Mouse (Mus musculus): ENCODE results near the gene Slc22a15.

Slc22a15 gene

DNA sequence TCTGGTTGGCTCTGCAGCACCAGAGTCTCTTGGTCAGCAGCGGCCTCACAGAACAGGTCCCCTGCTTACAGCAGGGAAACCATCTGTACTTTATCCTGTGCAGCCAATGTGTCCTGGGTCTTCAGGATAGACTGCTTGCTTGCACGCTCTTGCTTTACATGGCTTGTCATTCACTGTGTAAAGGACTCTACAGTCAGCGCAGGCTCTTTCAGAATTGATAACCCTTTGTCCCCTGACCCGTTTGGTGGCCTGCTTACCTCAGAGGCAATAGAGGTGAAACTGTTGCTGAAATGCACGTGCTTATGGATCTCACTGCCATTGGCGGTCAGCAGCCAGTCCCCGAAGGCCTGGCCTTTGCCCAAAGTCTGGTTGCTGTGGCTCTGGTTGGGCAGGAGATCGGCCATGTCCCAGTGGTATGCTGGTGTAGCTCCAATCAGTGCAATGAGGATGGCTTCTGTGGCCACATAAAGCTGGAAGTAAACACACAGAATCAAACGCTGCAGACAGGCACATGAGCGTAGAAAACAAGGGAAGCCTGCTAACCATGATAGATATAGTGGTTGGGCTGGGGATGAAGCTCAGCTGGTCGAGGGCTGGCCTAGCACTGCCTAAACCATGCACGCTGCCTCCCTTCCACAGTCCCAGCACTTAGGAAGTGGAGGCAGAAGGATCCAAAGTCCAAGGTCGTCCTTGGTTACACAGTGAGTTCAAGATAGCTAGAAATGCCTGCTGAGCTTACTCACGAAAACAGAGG lies 9.0 kb downstream of the Slc22a15 start:
- DNase-seq, result no peak

DNA sequence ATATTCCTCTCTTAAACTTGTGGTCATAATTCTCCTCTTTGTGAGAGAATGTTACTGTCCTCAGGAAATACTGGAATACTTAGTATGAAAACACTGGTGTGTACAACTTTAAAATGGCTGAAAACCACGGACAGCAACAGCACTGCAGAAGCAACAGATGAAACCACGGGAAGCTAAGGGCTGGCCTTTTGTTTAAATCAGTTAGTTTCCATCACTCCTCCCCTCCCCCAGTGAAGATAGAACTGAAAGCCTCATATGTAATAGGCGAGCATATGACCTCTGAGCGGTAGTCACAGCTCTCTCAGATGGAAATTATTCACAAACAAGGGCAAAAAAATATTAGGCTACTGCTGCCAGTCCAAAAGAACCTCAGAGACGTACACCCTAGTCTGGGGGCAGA lies 10.0 kb downstream of the Slc22a15 start:
- DNase-seq, result no peak

DNA sequence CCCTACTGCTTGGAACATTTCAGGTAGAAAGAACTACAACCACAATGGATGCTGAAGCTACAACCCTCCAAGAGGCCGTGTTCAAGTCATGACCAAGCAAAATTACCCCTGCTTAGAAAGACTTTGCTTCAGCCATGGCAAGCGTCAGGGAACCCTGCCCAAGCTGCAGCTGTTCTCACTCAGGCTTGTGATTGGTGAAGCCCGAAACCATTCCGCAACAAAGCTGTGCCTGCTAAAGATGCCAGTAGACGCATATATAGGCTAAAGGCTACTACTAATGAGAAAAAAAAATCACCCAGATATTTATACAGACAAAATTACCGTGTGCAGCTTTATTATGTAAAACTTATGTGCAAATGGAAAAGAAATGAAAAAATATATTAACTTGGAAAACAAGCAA lies 12.2 kb downstream of the Slc22a15 start:
- no peak for DNase-seq

DNA sequence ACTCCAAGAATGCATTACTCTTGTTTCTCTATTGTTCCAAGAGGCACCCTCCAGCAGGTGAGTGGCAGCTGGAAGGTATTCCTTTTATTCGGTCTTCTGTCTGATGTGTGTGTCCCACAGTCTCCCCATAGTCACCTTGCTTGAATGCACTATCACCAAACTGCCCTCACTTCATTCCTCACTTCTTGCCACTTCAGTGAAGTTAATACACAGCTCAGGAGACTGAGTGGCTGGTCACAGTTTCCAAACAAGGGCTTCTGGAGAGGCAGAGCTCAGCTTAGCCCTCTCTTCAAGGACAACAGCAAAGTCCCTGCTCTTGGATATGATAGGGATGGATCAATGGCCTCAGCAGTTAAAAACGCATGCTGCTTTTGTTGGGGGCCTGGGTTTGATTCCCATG lies 17.2 kb downstream of the Slc22a15 start:
- no peak for DNase-seq

DNA sequence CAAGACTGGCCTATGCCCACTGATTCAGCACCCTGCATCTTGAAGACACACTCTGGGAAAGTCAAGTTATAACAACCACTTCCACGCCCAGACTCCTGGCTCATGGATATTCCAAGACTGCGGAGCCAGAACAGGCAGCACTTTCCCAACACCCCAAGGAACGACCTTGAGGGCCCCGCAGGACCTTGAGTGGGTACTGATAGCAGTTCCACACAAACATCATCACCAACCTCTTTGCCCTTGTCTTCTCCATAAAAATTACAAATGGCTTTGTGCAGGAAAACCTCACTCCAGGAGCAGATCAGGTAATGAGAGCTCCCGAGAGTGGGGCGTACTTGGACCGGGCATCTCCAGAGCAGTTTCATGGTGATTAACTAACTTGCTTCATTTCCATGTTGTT lies 19.5 kb downstream of the Slc22a15 start:
- DNase-seq, result no peak

DNA sequence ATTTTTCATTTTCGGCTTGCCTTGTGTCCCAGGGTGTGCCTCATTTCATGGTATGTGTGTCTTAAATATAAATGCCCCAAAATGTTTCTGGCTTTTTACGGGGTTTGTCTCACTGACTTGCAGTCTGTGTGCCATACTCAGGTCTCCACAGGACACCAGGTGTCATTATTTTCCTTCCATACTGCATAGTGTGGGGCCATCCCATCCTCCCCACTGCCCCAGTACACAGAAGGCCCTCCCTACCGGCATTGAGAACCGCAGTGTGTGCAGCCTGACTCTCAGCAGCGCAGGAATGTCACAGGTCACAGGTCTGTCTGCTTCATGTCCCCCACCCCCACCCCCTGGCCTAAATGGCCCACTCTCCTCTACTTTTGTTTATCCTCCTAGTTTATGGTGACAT lies 21.2 kb downstream of the Slc22a15 start:
- no peak for DNase-seq

DNA sequence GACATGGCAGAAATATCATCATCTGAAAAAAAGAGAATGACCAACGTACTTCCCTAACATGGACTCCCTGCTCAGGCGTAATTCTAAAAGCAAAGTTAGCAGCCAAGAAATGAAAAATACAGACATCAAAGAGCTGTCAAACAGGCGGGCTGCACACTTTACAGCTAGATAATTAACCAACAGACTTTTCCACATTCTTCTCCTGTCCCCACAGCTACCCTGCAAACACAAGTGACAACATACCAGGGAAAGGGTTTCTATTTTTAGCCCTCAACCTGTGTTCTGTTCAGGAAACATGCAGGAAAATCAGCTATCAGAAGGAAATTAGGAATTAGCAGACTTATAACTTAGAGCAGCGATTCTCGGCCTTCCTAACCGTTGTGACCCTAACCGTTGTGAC lies 21.9 kb downstream of the Slc22a15 start:
- DNase-seq, result no peak

DNA sequence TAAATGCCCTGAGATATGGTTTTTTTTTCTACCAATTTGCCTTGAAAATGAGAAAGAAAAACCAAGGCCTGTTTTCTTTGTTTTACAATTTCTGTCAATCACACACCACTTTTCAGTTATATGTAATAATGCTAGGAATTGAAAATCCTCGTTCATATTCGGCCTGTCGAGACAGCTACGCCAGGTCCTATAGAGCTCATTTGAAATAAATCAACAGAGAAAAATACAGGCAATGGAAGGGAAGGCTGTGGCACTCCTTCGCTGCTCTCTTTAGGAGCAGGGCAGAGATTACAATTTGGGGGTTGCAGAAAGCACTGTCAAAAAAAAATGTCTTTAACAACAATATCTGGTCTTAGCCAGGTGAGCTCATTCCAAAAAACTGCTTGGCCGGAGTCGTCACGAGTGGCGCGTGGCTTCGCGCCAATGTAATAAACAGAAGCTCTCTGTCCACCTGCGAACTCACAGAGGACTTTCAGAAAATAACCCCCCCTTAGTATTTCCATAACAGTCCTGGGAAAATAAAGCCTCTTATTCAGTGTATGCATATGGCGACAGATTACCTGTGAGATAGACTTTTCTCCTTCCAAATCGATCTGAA lies 26.8 kb downstream of the Slc22a15 start:
- no peak for DNase-seq

DNA sequence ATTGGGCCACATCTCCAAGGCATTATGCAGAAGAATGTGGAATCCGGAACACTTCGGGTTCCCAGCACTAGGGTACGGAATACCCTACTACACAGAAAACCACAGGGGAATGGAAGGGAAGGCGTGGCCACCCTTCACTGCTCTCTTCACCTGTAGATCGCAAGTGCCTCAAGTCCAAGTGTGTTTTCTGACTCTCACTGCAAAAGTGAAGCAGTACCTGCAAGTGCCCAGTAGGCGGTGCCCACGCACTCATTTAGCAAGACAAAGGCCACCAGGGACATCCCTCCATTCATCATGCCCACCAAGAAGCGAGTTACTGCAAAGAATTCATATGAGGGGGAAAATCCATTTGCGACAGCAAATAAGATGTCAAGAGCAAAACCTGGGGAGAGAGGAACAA lies 27.4 kb downstream of the Slc22a15 start:
- peak; percentile 73 for DNase-seq

DNA sequence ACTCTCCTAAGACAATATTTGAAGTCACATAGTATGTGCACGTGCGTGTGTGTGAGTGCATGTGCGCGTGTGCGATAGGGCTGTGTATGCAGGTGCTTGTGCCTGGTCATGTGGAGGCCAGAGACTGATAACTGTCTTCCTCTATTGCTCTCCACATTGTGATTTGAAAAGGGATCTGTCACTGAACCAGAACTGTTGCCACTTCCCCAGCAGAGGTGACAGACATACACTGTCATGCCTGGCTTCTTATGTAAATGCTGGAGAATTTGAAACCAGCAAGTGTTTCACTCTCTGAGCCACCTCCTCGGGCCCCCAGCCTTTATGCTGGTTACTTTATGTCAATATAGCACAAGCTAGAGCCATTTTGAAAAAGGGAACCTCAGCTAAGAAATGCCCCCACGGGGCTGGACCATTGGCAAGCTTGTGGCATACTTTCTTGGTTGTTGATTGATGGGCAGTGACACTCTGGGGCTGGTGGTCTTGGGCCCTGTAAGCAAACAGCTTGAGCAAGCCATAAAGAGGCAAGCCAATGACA lies 28.8 kb downstream of the Slc22a15 start:
- no peak for DNase-seq

DNA sequence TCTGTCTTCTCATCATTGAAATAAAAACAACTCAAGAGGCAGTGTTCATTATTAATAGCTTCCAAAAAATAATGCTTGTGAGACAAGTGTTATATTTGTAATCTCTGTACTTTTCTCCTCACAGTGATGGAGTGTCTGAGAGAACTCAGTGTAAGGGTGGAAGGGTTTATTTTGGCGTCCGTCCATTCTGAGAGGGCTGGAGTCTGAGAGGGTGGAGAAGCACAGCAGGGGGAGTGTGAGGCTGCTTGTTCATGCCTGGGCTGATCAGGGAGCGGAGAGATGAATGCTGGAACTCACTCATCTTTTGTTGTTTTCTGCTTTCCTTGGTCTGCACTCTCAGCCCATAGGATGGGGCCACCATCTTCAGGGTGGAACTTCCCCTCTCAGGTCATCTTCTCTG lies 38.7 kb downstream of the Slc22a15 start:
- DNase-seq, result no peak

DNA sequence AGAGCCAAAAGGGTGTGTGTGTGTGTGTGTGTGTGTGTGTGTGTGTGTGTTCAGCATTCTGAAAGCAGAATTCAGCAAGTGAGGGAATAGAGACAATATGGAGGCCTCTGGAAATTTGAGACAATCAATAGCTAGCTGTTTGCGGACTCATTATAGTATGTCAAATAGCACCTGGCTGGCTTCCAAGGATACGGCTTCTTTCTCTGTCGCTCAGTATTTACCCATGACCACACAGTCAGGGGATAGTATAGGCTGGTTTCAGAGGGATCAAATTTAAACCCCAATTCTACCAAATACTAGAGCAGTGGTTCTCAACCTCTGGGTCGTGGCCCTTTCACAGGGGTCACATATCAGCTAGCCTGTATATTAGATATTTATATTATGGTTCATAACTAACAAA lies 39.2 kb downstream of the Slc22a15 start:
- DNase-seq, result no peak

DNA sequence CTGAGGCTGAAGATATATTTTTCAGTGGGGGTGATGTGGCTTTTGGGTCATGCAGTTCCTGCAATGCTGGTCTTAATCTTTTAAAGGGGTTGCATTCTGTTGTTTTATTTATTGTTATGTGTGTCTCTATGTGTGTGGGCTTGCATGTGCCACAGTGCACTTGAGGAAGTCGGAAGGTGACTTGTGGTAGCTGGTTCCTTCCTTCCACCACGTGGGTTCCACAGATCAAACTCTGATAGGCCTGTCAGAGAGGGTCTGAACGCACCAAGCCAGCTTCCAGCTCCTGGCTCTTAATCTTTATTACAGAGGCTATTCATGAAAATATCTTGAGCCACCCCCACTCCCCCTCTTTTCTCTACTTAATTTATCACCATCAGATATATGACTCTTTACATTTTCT lies 40.4 kb downstream of the Slc22a15 start:
- DNase-seq, result no peak

DNA sequence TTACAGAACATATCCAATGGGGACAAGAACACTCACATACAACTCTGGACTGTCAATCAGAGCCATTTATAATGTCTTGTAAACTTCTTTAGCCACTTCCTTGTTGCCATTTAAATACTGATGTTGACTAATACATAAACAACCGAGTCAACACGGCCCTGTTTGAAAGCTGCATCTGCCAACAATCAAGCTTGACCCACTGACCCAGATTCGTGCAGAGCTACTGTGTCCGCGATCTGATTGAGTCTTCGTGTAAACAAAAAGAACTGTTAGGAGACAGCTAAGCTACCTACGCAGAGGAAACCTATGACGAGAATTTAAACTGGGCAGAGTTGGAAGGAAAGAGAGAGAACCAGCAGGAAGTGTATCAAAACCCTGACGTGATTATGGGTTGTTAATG lies 42.5 kb downstream of the Slc22a15 start:
- DNase-seq, result no peak

DNA sequence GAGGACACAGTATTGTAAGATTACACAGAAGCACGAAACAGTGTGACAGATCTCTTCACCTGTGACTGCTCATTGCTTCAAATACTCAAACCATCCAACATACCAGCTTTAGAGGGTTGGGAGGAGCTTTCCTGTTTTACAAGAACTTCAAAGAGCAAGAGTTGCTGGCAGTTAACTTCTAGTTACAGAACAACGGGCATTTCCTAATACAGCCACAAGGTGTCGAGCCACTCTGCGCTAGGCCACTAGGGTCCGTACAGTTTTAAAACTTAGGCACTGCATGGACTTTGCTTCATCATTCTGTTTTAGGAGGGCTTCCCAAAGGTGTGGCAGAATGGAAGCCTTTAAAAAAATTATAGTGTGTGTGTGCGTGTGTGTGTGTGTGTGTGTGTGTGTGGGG lies 43.4 kb downstream of the Slc22a15 start:
- no peak for DNase-seq

DNA sequence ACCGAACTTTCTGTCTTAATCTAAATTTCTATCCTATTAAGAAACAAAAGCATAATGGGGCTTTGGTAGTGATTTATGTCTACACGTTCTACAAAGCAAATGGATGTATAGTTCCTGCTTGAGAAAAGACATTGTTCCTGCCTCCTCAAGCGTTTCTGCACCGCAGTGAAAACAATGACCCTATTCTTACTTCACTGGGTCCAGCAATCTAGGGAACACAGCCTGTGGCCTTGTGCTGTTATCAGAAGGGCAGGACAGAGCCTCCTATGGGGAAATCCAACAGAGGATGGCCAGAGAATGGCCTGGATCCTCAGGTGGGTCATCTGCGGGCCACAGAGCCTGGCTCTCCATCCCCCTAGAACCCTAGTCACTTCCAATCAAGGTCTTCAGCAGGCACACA lies 46.1 kb downstream of the Slc22a15 start:
- no peak for DNase-seq

DNA sequence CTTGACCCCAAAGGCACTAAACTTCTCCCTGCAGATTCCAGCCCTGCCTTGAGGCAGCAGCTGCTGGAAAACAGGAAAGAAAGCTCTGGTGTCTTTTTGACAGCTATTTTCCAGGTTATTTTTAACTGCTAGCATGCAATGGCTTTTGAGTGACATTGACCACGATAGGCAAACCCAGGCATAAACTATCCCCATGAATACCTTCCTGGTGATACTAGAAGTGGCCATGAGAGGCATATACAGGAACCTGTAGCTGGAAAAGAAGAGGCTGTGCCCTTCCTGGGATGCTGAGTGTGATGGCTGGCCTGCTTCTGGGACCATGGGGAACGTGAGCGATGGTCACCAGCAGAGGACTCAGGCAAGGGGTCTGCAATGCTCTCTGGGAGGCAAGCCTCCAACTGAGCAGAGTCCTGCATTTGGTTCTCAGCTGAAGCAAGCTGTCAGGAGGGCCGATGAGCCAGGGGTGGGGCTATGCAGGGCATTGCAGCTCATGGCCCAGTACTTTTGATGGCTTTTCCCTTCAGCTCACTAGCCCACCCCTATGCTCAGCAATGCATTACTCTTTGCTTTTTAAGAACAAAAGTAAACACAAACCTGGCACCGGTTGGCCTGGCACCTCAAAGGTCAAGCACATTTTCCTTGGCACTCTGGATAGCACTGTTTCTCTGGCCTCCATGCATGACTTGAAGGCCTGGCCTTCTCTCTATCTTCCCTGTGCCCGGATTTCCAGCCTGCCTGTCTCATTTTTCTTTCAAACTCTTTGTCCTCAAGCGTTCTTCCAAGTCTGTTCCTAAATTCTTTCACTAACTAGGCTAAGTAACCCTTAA lies 47.6 kb downstream of the Slc22a15 start:
- no peak for DNase-seq

DNA sequence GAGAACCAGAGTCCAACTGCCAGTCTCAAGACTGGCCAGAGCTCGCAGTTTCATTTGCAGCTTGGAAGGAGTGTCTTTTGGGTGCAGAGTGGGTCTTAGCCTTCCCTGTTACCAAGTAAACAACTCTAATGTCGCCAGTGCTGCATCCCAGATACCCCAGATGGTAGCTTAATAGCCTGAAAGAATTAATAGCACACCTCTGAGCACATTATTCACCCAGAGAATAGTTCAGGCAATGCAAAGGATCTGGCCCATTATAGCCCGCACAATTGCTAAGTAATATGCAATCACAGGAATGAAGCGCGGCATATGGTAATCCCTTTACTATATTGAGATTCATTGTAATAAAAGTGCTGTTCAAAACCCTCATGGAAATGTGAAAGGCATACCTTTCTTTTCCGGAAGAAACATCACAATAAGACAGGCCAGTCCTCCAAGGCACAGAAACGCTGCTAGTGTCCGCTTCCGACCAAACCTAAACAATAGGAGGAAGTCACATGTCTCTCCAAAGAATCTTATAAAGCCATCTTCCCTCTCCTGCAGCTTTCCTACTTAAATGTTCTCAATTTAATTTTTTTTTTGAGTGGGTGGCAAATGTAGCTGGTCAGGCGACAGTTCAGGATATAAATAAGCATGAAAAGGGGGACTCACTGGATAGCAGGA lies 48.9 kb downstream of the Slc22a15 start:
- DNase-seq, result no peak

DNA sequence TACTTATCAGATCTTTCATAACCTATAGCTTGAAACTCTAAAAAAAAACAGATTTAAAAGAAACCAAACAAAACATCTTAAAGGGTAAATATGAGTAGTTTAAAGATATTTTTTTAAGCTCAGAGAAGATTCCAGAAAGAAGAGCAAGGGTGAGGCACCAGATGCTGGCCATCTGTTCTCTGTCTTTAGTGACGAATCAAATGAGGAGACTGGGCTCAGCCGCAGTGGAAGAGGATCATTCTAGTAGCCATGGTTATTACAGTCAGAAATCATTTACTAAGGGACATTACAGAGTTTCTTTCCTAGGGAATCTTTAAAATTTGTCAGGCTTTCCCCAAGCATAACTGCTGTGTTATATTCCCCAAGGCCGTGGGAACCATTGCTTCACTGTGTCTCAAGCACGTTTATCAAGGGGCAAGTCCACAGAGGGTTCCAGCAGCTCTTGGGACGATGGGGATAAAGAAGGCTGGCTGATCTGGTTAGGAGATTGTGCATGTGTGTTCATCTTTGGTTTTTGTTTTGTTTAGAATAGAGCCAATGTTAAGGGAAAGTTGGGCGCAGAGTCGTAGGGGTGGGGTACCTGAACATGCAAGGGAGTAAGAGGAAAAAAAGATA lies 51.1 kb downstream of the Slc22a15 start:
- no peak for DNase-seq

DNA sequence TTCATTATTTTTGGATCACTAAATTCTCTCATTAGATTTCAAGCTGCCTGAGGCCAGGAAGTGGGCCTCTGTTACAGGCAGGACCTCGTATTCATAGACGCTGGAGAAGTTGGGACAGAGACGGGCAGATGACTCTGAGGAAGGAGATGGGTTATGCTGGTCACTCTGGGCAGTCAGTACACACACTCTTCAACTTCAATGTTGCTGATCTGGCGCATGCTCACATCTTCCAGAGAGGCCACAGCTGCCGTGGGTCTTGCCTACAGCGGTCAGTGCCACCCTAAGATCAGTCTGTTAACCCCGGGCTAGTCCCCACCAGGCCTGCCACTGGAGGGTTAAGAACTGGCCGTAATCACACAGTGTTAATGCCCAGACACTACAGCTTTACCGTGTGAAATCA lies 52.3 kb downstream of the Slc22a15 start:
- no peak for DNase-seq

DNA sequence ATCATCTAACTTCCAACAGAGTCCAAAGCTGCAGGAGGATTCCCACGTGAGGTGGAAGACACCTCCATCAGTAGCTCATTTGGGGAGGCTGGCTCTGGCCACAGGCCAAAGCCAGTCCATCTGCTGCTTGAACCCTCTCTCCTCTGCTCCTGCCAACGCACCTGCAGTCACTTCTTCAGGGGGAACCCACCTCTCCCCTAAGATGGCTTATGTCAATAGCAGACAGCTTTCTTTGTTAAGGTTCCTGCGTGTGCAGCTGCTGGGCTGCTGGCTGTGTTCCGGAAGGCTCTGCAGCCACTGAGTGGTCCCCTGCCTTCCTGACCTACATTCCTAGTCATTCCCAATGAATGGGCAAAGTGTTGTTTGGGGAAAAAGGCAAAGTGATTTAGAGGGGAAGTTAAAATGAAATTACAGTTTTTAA lies 57.2 kb downstream of the Slc22a15 start:
- peak; percentile 79 for DNase-seq

DNA sequence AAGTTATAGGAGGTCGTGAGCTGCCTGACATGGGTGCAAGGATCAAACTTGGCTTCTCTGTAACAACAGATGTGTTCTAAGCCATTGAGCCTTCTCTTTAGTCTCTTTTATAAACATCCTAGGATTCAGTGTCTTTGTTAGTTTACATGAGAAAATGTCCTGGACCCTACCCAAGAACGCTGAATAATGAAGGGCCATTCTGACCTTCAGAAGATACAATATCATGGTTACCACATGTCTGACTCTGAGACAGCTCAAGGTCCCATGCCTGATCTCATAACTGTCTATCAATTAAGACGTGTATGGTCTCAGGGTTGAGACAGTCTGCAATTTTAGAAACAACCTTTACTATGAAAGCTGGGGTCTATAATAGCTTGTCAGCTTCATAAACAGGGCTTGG lies 62.4 kb downstream of the Slc22a15 start:
- DNase-seq, result no peak

DNA sequence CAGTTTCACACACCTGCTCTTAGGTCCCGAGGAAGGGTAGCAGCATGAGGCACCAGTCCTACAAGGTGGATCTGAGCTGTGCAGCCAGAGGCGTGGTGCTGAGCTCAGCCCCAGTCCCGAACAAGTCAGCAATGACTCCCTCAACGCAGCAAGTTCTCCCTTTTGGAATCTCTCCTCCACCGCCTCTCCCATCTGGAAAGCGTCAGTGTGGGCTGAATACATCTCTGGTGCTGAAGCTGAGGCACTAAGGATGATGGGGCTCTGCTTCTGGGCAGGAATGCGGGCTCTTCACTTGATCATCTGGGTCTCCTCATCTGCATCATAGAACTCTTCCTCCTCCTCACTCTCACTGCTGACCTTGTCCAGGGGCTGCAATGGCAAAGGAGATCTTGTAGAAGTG lies 64.1 kb downstream of the Slc22a15 start:
- DNase-seq, result no peak

Measured in cerebellum, adult 11 months (tissue).